Mouse (Mus musculus) left cerebral cortex, postnatal 36 days (tissue): ENCODE data around the gene Rnf215. TPM values are rescaled to one million over a fixed set of nuclear protein-coding genes. Genes with fewer than 3 reads are reported as not detected.
A peak's percentile ranks its signal among the peaks of the same experiment; 100 is the strongest.
"Not testable (repeated sequence)": the region's sequence is repeated elsewhere in the genome, so short reads cannot be mapped to it uniquely, and the experiment has no call there.

Experiments used
- DNase-seq, 2 experiments: peaks; one replicate each; pipeline ENCODE4 v3.0.0; 2021 to 2022; ENCODE audit warnings: low spot score in 2 of 2, mixed read lengths in 1 of 2
- intact Hi-C: fragments of 180-260 bp; cut with DNase I; formaldehyde crosslinking; loops from one replicate; pipeline ENCODE4 v1.15.1; 2025
- total RNA-seq, 2 experiments: library from RNA; stranded (reverse); gene quantifications; 2 replicates each; pipeline ENCODE4 v1.2.3; 2021

Gene Rnf215
- total RNA-seq, 2 experiments from 2014 or later: 28.8 to 35.9 TPM

DNA sequence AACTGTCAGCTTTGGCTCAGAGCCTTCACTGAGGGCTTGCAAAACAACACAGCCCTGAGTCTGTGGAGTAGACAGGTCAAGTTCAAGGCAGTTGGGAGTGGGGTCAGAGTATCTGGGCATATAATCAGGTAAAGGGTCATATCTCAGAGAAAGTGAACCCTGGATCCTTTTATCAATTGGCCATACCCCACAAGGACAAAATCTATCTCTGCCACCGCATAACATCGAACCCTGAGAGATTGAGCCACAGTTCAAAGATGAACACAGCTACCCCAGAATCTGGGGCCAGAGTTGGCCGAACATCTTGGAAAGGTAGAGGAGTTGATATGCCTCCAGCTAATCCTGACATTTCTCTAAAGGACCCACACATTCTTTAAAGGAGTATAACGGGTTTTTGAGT, 23.0 kb upstream of the Rnf215 start:
- intact Hi-C loops: no loop called here
- no peak for DNase-seq

DNA sequence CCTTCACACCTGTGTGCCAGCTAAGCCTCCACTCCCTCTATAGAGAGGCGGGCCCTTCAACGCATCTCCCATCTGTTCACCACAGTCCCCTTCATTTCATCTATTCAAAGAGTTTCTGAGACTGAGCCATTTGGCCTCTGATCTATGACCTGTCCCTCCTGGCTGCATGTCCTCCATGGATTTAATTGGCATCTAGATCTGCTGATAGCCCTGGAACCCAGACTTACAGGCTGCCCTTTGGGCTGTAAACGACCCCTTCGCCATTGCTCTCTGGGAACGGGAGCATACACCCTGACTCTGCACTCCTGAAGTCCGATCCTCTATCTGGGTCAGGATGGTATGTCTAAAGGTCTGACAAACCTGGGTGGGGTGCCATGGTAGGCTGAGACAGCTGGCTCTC, 22.1 kb upstream of the Rnf215 start:
- DNase-seq: peak in 1 of 2 experiments; percentile 2
- intact Hi-C loops: no loop called here

DNA sequence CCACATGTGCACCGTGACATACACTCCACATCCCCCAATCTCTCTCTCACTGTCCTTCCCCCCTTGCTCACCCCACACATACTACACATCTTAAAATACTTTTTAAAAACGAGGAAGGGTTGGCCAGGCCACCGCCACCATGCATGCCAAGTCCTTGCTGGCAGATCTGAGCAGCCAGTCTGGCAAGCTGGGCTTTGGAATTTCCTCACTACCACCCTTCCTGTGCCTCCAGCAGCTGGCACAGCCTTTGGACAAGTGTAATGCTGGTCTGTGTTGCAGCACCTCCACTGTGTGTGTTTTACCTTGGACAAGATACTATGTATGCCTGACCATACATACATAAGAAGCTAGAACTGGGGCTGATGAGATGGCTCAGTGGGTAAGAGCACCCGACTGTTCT, 21.5 kb upstream of the Rnf215 start:
- no peak for DNase-seq
- intact Hi-C loops: no loop called here

DNA sequence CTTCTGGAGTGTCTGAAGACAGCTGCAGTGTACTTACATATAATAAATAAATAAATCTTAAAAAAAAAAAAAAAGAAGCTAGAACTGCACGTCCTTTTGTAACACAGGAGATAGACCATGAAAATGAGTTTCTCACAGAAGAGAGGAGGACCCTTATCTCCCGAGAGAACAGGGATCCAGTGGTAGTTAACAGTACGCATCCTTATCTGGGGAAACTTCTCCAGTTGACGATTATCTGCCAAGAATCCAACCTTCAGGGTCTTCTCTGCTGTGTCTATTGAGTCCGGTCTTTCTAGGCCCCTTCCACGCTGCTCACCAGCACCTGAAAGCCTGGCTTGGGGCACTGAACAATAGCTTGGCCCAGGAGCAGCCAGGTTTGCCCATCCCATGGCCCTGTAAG, 21.0 kb upstream of the Rnf215 start:
- DNase-seq: no peak
- intact Hi-C loops: no loop called here

DNA sequence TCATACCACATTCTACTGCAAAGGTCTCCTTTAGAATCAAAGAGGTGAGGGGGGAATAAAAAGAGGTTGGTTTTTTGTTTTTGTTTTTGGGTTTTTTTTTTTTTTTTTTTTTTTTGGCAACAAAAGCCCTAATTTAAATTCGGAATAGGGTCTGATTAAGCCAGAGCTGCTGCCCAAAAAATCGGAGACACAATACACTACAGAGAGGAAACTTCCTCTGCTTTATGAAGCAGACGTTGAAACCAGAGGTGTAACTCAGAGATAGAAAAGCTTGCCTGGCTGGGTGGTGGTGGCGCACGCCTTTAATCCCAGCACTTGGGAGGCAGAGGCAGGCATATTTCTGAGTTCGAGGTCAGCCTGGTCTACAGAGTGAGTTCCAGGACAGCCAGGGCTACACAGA, 20.5 kb upstream of the Rnf215 start:
- intact Hi-C loops, DNase-seq: not testable (repeated sequence)

DNA sequence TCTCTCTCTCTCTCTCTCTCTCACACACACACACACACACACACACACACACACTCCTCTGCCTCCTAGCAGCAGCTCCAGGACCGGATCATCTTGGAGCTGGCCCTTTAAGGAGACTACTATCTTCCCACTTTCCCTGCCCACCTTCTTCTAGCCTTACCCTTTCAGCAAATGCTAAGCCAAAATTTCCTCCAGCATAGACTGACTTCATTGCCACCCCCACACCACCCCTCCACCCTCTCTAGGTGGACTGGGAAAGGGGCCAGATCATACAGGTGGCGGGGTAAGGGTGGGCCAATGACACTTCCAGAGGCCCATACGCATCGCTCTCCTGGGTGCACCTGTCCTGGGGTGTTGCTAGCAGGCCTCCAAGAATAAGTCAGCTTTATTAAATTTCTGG, 19.6 kb upstream of the Rnf215 start:
- peak in 1 of 2 experiments; percentile 50 for DNase-seq
- intact Hi-C loops: no loop called here

DNA sequence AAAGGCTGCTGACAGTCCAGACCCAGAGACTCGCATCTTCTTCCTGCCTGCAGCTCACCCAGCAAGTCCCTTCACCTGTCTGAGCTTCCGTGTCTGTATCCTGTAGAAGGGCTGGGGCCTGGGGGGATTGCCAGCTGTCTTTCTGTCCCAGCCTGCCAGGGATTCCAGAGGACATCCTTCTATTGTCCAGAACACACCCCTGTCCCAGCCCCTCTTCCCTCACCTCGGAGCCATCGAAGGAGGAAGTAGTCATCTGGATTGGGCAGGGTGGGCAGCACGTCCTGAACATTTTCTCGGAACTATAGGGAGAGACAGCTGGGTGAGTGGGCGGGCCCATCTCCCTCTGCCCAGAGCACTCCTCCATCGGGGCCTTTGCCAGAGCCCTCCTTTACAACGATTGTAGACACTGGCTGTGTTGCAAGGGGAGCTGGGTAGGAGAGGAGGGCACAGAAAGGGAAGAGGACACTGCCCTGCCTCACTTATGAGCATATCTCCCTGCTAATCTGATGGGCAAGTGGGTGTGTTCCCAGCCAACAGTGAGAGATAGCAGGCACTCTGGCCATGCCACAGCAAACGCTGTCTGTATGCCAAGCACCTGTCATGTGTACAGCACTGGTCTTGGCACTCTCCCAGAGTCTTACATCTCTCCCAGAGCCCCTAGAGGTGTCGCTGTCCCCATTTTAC, 18.4 kb upstream of the Rnf215 start:
- peak; percentile 72 to 75 for DNase-seq
- intact Hi-C loops: loop anchor here (1.0 kb wide), 1 partner anchor 11 kb away; no protein-coding TSS in a partner anchor

DNA sequence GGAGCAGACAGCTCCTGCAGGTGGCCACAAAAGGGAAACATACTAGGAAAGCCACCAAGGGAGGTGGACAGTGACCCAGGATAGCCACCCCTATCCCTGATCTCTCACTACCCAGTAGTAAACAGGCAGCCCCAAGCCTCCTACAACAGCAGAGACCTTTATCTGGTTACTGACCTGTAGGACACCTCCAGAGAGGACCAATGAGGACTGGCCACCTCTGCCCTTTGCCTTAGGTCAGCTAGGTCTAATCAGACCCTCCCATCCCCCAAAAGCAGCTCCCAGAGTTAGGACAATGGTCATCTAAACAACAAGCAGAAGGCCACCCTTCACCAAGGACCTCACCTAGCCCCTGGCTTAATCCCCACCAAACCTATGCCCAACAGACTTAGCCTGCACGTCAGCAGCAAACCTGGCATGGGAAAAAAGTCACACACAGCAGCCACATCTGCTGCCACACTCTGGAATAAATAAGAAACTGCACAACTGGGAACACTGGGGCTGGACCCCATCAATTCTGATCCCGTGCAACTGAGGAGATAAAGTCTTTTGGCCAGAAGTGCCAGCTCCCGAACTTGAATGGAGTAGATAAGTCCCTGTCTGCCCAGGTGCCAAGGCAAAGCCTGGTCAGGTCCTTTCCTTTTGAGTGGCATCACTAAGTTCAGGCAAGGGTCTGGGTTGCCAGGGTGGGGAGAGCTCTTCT, 17.5 kb upstream of the Rnf215 start:
- intact Hi-C loops: loop anchor here (1.0 kb wide), 1 partner anchor 12 kb away; no protein-coding TSS in a partner anchor

DNA sequence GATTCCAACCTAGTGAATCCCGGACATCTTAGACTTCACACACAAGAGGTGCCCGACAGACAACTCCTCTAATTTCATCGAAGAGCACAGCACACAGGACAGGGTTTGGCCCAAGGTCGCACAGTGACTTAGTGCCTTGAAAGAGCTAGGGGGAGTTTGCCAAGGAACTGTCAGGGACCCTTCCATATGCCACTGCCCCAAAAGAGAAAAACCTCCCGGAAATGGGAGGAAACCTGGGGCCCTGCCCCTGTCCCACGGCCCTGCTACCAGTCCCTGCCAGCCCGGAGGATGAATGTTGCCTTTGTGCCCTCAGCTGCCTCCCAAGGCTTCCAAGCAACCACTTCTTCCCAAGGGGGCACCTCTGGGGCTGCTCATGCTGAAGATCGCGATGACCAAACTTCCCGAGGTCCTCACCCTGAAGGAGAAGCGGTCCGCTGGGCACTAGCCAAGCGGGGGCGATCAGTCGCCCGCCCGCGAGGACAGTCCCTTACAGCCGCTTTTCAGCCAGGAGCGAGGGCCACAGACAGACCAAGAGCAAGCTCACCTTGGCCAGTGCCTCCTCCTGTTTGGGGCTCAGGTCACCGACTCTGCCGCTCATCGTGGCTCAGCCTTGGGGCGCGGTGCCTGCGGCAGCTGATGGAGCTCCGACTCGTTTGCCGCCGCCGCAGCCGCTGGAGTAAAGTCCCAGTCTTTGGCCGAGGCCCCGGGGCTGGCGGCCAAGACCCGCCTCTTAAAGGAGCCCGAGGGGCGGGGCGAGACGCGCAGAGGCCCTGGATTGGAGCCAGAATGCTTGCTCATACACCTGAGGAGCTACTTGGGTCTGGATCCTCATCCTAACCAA, 16.7 kb upstream of the Rnf215 start:
- intact Hi-C loops: no loop called here
- DNase-seq: peak; percentile 80 to 83

More for the DNA sequence above, 17.5 kb upstream of the Rnf215 start:
- DNase-seq: no peak

DNA sequence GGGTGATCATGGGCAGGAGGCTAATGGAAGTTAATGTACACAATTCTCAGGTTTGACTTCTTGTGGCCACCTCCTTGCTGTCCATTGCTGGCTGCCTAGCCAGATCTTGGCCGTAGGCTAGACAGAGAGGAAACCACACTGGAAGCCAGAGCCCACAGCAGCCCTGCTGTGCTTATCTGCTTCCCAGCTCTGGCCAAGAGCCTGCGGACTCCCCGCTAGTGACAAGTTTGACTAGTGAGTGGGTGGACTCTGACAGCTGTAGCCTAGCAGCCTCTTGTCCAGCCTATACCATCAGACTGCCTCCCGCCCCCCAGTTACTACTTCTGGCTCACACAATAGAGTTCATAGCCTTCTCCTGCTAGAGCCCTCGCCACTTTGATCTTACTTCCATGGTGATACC, 15.4 kb upstream of the Rnf215 start:
- no peak for DNase-seq
- intact Hi-C loops: loop anchor here (5.0 kb wide), 2 partner anchors 32 to 67 kb away; no protein-coding TSS in a partner anchor

DNA sequence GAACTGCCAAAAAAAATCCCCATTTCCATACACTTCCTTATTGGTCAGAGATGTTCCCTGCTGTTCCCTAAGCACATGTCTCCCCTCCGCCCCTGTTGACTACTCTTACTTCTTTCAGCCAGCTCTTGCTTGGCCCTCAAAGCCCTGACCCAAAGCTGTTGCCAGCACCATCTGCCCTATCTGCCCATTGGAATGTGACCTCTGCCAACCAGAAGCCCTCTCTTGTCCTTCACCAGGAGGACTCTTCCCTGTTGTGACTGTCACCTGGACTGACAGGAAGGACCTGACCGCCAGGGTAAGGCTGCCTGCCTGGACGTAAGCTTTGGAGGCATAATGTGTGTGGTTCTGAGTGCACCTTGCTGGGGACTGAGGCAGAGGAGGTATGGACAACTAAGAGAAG, 13.3 kb upstream of the Rnf215 start:
- no peak for DNase-seq
- intact Hi-C loops: loop anchor here (5.0 kb wide), 2 partner anchors 34 to 69 kb away; no protein-coding TSS in a partner anchor

DNA sequence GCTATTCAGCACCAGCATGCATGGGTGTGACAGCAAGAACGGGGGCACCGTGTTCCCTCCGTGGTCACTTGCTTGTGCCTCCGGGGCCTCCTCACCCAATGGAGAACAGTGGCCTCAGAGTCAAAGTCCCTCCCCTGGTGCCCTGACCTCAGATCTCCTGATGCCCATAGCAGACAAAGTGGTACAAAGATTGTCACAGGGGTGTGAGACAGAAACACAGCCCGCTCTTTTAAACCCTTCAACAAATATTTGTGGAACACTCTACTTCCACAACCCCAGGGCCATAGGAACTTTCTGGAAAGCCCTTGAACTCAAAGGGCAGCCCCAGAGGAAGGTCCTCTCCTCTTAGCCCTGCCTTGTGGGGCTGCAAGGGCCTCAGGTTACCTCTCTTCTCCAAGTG, 12.8 kb upstream of the Rnf215 start:
- intact Hi-C loops: loop anchor here (5.0 kb wide), 2 partner anchors 35 to 70 kb away; no protein-coding TSS in a partner anchor
- DNase-seq: no peak

DNA sequence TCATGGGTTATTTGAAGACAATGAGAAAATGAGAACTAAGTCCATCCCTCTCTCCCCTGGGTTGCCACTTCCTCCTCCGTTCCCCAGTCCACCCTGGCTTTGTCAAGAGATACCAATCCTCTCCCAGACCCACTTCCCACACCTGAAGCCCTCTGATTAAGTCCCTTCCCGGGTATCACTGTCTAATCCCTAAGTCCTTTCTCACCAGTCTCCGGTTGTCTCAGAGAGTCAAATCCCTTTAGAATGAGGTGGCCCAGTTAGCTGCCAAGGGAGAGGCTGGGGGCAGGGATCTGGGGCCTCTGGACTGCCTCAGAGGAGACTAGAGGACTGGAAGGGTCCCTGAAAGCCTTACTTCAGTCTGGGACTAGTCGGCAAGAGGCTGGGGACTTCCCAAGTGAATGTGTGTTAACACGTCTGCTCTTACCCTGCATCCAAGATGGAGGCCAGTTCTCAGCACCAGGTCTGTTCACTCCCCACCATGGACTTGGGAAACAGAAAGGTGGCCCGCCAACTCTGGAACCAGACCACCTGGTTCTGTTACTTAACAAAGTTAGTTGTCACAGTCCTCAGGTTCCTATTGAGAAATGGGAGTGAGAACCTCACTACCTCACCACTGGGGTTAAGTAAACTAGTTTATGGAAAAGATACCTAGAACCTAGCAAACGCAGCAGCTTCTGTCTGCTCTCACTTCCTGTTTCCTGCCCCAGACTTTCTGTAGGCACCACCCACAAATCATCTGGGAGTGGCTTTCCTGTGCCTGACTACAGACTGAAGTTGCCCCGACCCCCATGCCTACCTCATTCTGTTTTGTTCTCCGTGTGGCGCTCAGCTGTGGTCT, 12.0 kb upstream of the Rnf215 start, which contains the start of gene Sec14l2:
Gene Sec14l2, minus strand, starts transcription at position 674 of the 838 bp plus-strand sequence.
- intact Hi-C loops: loop anchor here (5.0 kb wide), 2 partner anchors 36 to 71 kb away; no protein-coding TSS in a partner anchor
- DNase-seq: no peak

DNA sequence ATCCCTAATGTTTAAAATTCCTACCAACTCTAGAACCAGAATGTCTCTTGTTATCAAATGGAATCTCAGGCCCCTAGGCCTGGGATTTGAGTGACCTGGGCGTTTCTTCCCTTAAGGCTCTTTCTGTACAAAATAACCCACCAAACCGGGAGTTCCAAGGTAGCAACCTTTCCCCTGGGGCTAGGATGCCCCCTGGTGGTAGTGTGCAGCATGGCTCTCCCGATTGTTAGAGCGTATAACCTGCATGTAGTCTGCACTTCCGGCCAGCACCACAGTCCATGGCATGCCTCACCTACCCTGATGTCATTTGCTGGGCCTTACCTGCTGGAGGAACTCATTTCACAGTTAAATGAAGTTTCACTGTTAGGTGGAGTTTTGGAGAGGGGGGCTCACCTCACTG, 11.1 kb upstream of the Rnf215 start:
- intact Hi-C loops: loop anchor here (5.0 kb wide), 2 partner anchors 37 to 72 kb away; no protein-coding TSS in a partner anchor

DNA sequence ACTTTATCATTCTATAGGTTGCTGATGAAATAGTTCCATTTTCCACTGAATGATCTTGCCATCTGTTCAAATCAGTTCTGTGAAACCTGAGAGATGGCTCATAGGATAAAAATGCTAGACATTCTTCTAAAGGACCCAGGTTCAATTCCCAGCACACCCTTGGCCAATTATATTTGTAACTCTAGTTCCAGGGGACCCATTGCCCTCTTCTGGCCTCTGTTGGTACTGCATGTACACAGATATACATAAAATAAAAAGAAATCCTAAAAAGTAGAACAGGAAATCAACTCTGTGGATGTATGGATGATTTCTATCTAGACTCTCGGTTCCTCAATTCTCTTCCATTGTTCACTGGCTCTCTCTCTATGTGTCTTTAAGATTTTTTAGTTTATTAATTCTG, 7.9 kb upstream of the Rnf215 start:
- intact Hi-C loops: no loop called here
- DNase-seq: no peak

More for the DNA sequence above, 11.1 kb upstream of the Rnf215 start:
- DNase-seq: no peak

DNA sequence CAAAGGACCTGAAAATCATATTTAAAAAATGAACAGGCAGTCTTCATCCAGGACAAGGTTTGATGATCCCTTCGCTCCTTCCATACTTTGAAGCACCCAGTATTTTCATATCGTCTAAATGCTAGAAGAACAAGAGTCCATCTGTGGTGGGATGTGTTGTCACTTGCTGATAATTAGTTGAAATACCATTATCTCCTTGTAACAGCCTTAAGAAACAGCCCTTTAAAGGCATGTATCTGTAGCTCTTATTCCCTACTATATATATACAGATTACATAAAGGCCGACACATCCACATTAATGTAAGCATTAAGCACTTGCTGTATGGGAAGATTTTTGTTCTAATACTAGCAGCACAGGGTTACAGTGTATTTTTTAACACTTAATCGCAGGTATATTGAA, 6.5 kb upstream of the Rnf215 start:
- DNase-seq, intact Hi-C loops: not testable (repeated sequence)

DNA sequence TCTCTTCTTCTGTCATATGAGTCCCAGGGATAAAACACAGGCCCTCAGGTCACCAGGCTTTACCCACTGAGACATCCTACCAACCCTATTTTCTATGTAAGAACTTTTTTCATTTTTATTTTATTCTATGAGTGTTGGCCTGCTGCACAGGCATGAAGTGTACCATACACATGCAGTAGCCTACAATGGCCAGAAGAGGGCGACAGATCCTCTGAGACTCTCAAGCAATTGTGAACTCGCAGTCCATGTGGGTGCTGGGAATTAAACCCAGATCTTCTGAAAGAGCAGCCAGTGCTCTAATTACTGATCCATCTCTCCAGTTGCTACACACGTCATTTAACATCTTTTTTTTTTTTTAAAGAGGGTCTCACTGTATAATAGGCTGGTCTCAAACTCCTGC, 1.6 kb upstream of the Rnf215 start:
- DNase-seq: no peak
- intact Hi-C loops: loop anchor here (10.0 kb wide), 1 partner anchor 281 kb away; no protein-coding TSS in a partner anchor

DNA sequence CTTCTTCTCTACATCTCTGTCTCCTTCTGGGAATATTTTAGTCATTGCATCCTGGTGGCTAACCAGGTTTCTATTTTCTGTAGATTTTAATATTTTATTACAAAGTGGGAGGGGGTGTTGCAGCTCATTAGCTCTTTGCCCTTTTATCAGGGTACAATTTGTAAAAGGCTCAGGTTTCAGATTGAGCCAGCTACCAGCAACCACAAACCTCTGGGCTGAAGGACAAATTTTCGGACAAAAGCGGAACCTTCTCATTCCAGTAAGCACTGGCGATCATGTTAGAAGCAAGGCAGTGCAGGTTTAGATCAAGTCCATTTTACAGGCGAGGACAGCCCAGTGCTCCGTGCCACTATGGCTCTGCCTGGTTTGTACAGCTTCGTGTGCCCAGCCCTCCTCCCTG, 602 bp upstream of the Rnf215 start:
- no peak for DNase-seq
- intact Hi-C loops: loop anchor here (2.0 to 10.0 kb wide), 2 partner anchors 26 to 280 kb away; partner anchors contain the start of genes Ccdc157 and Sf3a1

DNA sequence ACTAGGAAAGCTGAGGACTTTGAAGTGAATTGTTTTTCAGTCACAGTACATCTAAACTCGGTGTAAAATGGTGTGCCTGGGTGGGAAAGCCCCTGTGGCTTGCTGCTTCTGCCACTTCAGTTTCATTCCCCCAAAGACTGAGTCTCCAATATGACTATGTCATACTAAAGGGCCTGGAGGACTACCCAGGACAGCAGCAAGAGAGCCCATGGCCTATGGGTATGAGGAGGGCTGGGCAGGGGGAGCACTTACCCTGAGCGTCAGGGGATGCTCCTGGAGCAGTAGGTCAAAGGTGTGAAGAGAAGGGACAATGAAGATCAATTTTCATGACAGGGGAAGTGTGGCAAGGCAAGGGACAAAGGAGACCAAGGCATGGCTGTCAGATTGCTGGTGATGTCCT, 4.0 kb downstream of the Rnf215 start:
- DNase-seq: no peak
- intact Hi-C loops: loop anchor here (5.0 to 10.0 kb wide), 2 partner anchors 43 to 276 kb away; no protein-coding TSS in a partner anchor
